ENCODE assay signal across 8 mouse cellular contexts in the genomic region with DNA sequence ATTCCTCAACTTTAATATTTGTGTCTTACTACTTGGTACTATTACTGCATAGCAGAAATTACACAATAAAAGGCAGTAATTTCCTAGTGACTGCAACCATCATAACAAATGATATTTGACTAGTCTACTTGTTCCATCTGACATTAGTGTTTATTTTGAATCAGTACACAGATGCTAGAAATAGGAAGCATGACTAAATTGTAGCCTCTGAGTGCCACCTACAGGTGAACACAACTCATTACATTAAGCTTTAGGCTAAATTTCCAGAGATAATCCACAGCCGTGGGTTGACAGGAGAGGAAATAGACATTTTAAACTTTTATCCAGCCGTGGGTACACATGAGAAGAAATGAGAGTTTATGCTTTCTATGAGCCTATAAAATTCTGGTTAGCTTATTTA. TPM values are rescaled to one million over a fixed set of nuclear protein-coding genes. Genes with fewer than 3 reads are reported as not detected.
A peak's percentile ranks its signal among the peaks of the same experiment; 100 is the strongest.
DNase-seq lines count a peak whose midpoint lies in the region; ATAC-seq and TF ChIP-seq lines count a peak whose summit lies in the region.
"Had no signal": no experiment of that assay in that cellular context is flagged by ENCODE, and none has a peak within 500 bp of the region (broad histone marks: within the 10 kb centered on the region; RNA-seq: fewer than 3 reads in every experiment).

No protein-coding gene starts in this region.

- no peaks in the 10 kb centered on the region for H3K4me1 ChIP-seq in forebrain, postnatal 0 days (ENCODE audit: insufficient read depth)
- no peaks in the 10 kb centered on the region for H3K4me1 ChIP-seq in lung, postnatal 0 days (ENCODE audit: insufficient read depth, low read depth, low read length)
- H3K4me1 ChIP-seq: heart, embryonic 15.5 days had no signal

- DNase-seq in left cerebral cortex, postnatal 25 days (ENCODE audit: low spot score in 2 of 2) = peak; percentile 27 to 58
- DNase-seq in left cerebral cortex, adult 8-10 months (ENCODE audit: low spot score in 2 of 2) = no peak
- peak; percentile 34 for DNase-seq in MEL-GATA-1-ER (ENCODE audit: extremely low read depth, low read depth)
- peak; percentile 44 for DNase-seq in c-Kit-positive CD71-positive TER-119-positive erythroid progenitor cells, embryonic 14.5 days (ENCODE audit: low spot score)
- peak; percentile 77 for DNase-seq in forebrain, postnatal 0 days
- peak; percentile 84 for DNase-seq in lung, postnatal 0 days (ENCODE audit: low spot score)
- peak; percentile 75 for DNase-seq in splenic B cell, adult 2 months (ENCODE audit: low read depth, low spot score)

- no peaks in the 10 kb centered on the region for H3K27me3 ChIP-seq in forebrain, postnatal 0 days (ENCODE audit: insufficient read depth, low read length)
- no peaks in the 10 kb centered on the region for H3K27me3 ChIP-seq in lung, postnatal 0 days (replicated peaks; ENCODE audit: insufficient read depth, low read length)
- H3K27me3 ChIP-seq in splenic B cell, adult 2 months (ENCODE audit: control insufficient read depth, insufficient read depth, low read length, poor library complexity, severe bottlenecking) = no peaks in the 10 kb centered on the region
- H3K27me3 ChIP-seq: heart, embryonic 15.5 days had no signal

- ATAC-seq in forebrain, postnatal 0 days = peak; percentile 77
- peak; percentile 35 for ATAC-seq in lung, postnatal 0 days

- H3K9ac ChIP-seq in forebrain, postnatal 0 days = no peak overlapping the region
- H3K9ac ChIP-seq in lung, postnatal 0 days (replicated peaks; ENCODE audit: low read depth) = no peak overlapping the region
- H3K9ac ChIP-seq: heart, embryonic 15.5 days had no signal

- H3K4me2 ChIP-seq in forebrain, postnatal 0 days (ENCODE audit: low read depth) = no peak overlapping the region
- H3K4me2 ChIP-seq in lung, postnatal 0 days (replicated peaks; ENCODE audit: low read depth, low read length) = no peak overlapping the region
- H3K4me2 ChIP-seq: heart, embryonic 15.5 days had no signal

- TF ChIP-seq CTCF in forebrain, postnatal 0 days (IDR thresholded peaks at IDR 0.05; ENCODE audit: low read depth) = peak; percentile 84
- peak; percentile 91 for TF ChIP-seq CTCF in lung, postnatal 0 days (IDR thresholded peaks at IDR 0.05)

- no peaks in the 10 kb centered on the region for H3K9me3 ChIP-seq in forebrain, postnatal 0 days (ENCODE audit: low read length)
- no peaks in the 10 kb centered on the region for H3K9me3 ChIP-seq in lung, postnatal 0 days (ENCODE audit: low read length)
- H3K9me3 ChIP-seq: heart, embryonic 15.5 days had no signal

- peak; percentile 37; the same call in 1 of the 2 replicates for TF ChIP-seq EP300 in lung, postnatal 0 days (IDR thresholded peaks at IDR 0.05)

- 7% methylated on average over 2 of the region's 2 CpGs for WGBS in forebrain, postnatal 0 days
- 7% methylated on average over 2 of the region's 2 CpGs for WGBS in lung, postnatal 0 days

- H3K27ac ChIP-seq in forebrain, postnatal 0 days (ENCODE audit: low read depth, low read length) = no peak overlapping the region
- H3K27ac ChIP-seq in lung, postnatal 0 days (ENCODE audit: low read length) = no peak overlapping the region
- H3K27ac ChIP-seq: heart, embryonic 15.5 days had no signal

- H3K4me3 ChIP-seq in forebrain, postnatal 0 days (ENCODE audit: low read depth, low read length) = no peak overlapping the region
- H3K4me3 ChIP-seq in lung, postnatal 0 days (ENCODE audit: low read depth, low read length) = no peak overlapping the region
- H3K4me3 ChIP-seq: heart, embryonic 15.5 days had no signal

- peaks cover 15% of the 10 kb centered on the region for H3K36me3 ChIP-seq in forebrain, postnatal 0 days (ENCODE audit: insufficient read depth)
- no peaks in the 10 kb centered on the region for H3K36me3 ChIP-seq in lung, postnatal 0 days (ENCODE audit: insufficient read depth, low read length)
- H3K36me3 ChIP-seq in splenic B cell, adult 2 months (ENCODE audit: control insufficient read depth, insufficient read depth, low read length, poor library complexity, severe bottlenecking) = peaks cover 5% of the 10 kb centered on the region; the same call in 1 of the 2 replicates

- intact Hi-C loops in left cerebral cortex, postnatal 25 days (cut with DNase I) = loop anchor here (1.0 to 5.0 kb wide), 3 partner anchors 107 to 582 kb away; no protein-coding TSS in a partner anchor

RNA-seq across cellular contexts. Expression of gene Srek1ip1, which starts 2.6 kb away (rescaled TPM):
- 10 to 100 TPM; 17.9 to 18.3 TPM for total RNA-seq in left cerebral cortex, postnatal 25 days (2021)
- total RNA-seq in left cerebral cortex, adult 8-10 months (2022) = 10 to 100 TPM; 18.7 to 20.9 (median 19.7) TPM
- total RNA-seq in forebrain, postnatal 0 days (2014; rRNA removed) = 13.4 and 15.9 TPM in 2 replicates
- polyA plus RNA-seq in forebrain, postnatal 0 days (2015; fragmentation: Nextera tagmentation; extraction: Ambion mirVana) = 9.7 and 12.9 TPM in 2 replicates
- 14.8 and 14.9 TPM in 2 replicates for polyA plus RNA-seq in lung, postnatal 0 days (2015; fragmentation: Nextera tagmentation; extraction: Ambion mirVana)

RNA-seq across cellular contexts. Expression of gene Cwc27, which starts 27.3 kb away (rescaled TPM):
- 10 to 100 TPM; 14.1 to 16.0 TPM for total RNA-seq in left cerebral cortex, postnatal 25 days (2021)
- total RNA-seq in left cerebral cortex, adult 8-10 months (2022) = 10 to 100 TPM; 18.9 to 33.0 (median 19.8) TPM
- total RNA-seq in forebrain, postnatal 0 days (2014; rRNA removed) = 14.8 and 18.9 TPM in 2 replicates
- 21.8 and 26.7 TPM in 2 replicates for polyA plus RNA-seq in forebrain, postnatal 0 days (2015; fragmentation: Nextera tagmentation; extraction: Ambion mirVana)
- 12.9 and 15.0 TPM in 2 replicates for polyA plus RNA-seq in lung, postnatal 0 days (2015; fragmentation: Nextera tagmentation; extraction: Ambion mirVana)

Comparison
In these comparisons a context has a peak if more than half of its experiments do, and no peak if none do; other contexts are left out.
1. DNase-seq: peak in left cerebral cortex, postnatal 25 days (2 of 2), MEL-GATA-1-ER (single experiment), c-Kit-positive CD71-positive TER-119-positive erythroid progenitor cells, embryonic 14.5 days (single experiment), forebrain, postnatal 0 days (single experiment), lung, postnatal 0 days (single experiment) and splenic B cell, adult 2 months (single experiment); none in left cerebral cortex, adult 8-10 months (0 of 2).